Mouse (Mus musculus) lung, adult 2 months (tissue): ENCODE results near the gene Adamts17.

Experiments used
- CTCF ChIP-seq: fragments of 200-500 bp; IDR thresholded peaks from 2 replicates; pipeline ENCODE4 v1.5.1; 2011; ENCODE audit warnings: mild to moderate bottlenecking, low read length, control low read depth; ENCODE audit not compliant: insufficient read depth
- POLR2A ChIP-seq: fragments of 200-500 bp; IDR thresholded peaks from 2 replicates; pipeline ENCODE4 v1.6.1; 2011; ENCODE audit warnings: low read depth, mild to moderate bottlenecking, control low read depth, low read length, borderline replicate concordance; ENCODE audit errors: extremely low read depth

DNA sequence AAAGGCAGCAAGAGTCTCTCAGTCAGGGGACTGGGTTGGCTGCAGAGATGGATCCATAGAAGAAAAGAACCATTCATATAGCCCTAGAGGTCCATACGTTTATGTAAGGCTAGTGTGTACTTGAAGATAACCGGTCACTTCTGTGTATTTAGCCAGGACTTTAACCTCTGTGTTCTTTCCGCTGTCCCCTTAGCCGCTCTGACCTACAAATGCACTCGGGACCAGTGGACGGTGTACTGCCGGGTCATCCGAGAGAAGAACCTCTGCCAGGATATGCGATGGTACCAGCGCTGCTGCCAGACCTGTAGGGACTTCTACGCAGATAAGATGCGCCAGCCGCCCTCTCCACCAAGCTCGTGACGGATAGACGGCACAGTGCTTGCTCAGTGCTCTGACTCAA is 310.2 kb downstream of the Adamts17 start:
- TF ChIP-seq CTCF, result no peak
- no peak for TF ChIP-seq POLR2A
